Mouse (Mus musculus): ENCODE data around the gene Lipa. TPM values are rescaled to one million over a fixed set of nuclear protein-coding genes. Genes with fewer than 3 reads are reported as not detected.

Lipa gene
- polyA plus RNA-seq, 1 experiment = 17.8 TPM

- peaks cover 7% of the 10 kb centered on the region; the same call in 1 of the 2 replicates for H3K4me1 ChIP-seq (ENCODE audit: control insufficient read depth, insufficient read depth, low read length)
- peak overlapping the region; percentile 81 for H3K27ac ChIP-seq (ENCODE audit: insufficient read depth, low read length)
- peak overlapping the region; percentile 79 for H3K4me3 ChIP-seq (ENCODE audit: insufficient read depth, low read length)
- no peak for TF ChIP-seq POLR2A (IDR thresholded peaks at IDR 0.05; ENCODE audit: extremely low read depth, insufficient read depth, low read length)
- TF ChIP-seq CTCF (IDR thresholded peaks at IDR 0.05; ENCODE audit: extremely low read depth, insufficient read depth, low read length) = no peak
These were observed 852 bp downstream of the Lipa start for GRCm38 (mm10) chr19:34526321-34526923.

- H3K4me3 ChIP-seq (ENCODE audit: insufficient read depth, low read length) = no peak overlapping the region
- no peak overlapping the region for H3K27ac ChIP-seq (ENCODE audit: insufficient read depth, low read length)
- TF ChIP-seq CTCF (IDR thresholded peaks at IDR 0.05; ENCODE audit: extremely low read depth, insufficient read depth, low read length) = no peak
- TF ChIP-seq POLR2A (IDR thresholded peaks at IDR 0.05; ENCODE audit: extremely low read depth, insufficient read depth, low read length) = no peak
- H3K4me1 ChIP-seq (ENCODE audit: control insufficient read depth, insufficient read depth, low read length) = peaks cover 7% of the 10 kb centered on the region; the same call in 1 of the 2 replicates
These were observed 2.6 kb downstream of the Lipa start for GRCm38 (mm10) chr19:34524646-34525045.

- Histone ChIP-seq H3K4me3 (ENCODE audit: insufficient read depth, low read length) (no peak overlapping the region), H3K4me1 (ENCODE audit: control insufficient read depth, insufficient read depth, low read length) (peaks cover 7% of the 10 kb centered on the region; the same call in 1 of the 2 replicates), H3K27ac (ENCODE audit: insufficient read depth, low read length) (peak overlapping the region; percentile 86; the same call in 1 of the 2 replicates)
- no peak for TF ChIP-seq CTCF (IDR thresholded peaks at IDR 0.05; ENCODE audit: extremely low read depth, insufficient read depth, low read length)
- no peak for TF ChIP-seq POLR2A (IDR thresholded peaks at IDR 0.05; ENCODE audit: extremely low read depth, insufficient read depth, low read length)
These were observed 4.1 kb downstream of the Lipa start for GRCm38 (mm10) chr19:34523106-34523725.

GRCm38 (mm10) chr19:34521978-34522377, 5.3 kb downstream of the Lipa start:
- Histone ChIP-seq H3K27ac (ENCODE audit: insufficient read depth, low read length) (no peak overlapping the region), H3K4me1 (ENCODE audit: control insufficient read depth, insufficient read depth, low read length) (peaks cover 7% of the 10 kb centered on the region; the same call in 1 of the 2 replicates), H3K4me3 (ENCODE audit: insufficient read depth, low read length) (no peak overlapping the region)
- TF ChIP-seq CTCF (IDR thresholded peaks at IDR 0.05; ENCODE audit: extremely low read depth, insufficient read depth, low read length) (no peak), POLR2A (IDR thresholded peaks at IDR 0.05; ENCODE audit: extremely low read depth, insufficient read depth, low read length) (no peak)

DNA sequence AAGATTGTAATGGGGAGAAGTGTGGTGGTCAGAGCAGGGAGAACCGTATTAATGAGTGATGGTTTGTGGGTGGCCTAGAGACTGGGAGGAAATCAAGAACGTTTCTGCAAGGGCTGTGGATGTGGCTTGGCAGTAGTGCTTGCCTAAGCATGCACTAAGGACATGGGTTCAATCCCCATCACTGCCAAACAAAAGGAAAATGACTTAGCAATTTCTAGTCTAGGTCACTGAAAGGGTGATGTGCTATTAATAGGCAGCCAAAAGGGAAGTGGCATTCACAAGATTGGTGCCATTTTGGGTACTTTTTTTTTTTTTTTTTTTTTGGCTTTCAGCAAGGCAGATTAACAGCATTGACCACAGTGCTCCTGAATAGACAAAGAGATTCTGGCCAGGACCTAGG, 5.9 kb downstream of the Lipa start:
- TF ChIP-seq POLR2A (IDR thresholded peaks at IDR 0.05; ENCODE audit: extremely low read depth, insufficient read depth, low read length) = no peak
- TF ChIP-seq CTCF (IDR thresholded peaks at IDR 0.05; ENCODE audit: extremely low read depth, insufficient read depth, low read length) = no peak
- H3K4me3 ChIP-seq (ENCODE audit: insufficient read depth, low read length) = no peak overlapping the region

DNA sequence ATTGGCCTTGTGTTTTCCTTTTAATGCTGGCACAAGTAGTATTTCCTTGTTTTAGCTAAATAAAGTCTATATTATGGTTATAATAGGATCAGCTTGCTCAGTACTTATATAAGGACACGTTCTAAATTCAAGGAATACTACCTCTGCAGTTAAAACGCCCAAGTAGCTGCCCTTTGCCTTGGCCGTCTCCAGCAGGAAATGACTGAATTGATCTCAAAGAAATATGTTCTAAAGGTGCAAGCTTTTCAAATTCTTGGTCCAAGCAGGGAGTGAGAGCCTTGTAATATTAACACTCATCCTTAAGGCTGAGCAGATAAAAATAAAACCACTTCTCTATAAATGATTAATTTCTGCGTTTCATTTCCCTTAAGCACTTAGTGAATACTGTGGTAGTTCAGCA, 7.2 kb downstream of the Lipa start:
- H3K4me1 ChIP-seq (ENCODE audit: control insufficient read depth, insufficient read depth, low read length) = peaks cover 2% of the 10 kb centered on the region; the same call in 1 of the 2 replicates
- no peak overlapping the region for H3K27ac ChIP-seq (ENCODE audit: insufficient read depth, low read length)
- no peak overlapping the region for H3K4me3 ChIP-seq (ENCODE audit: insufficient read depth, low read length)
- TF ChIP-seq CTCF (IDR thresholded peaks at IDR 0.05; ENCODE audit: extremely low read depth, insufficient read depth, low read length) (no peak), POLR2A (IDR thresholded peaks at IDR 0.05; ENCODE audit: extremely low read depth, insufficient read depth, low read length) (no peak)

More for the DNA sequence above, 5.9 kb downstream of the Lipa start:
- peaks cover 6% of the 10 kb centered on the region; the same call in 1 of the 2 replicates for H3K4me1 ChIP-seq (ENCODE audit: control insufficient read depth, insufficient read depth, low read length)
- H3K27ac ChIP-seq (ENCODE audit: insufficient read depth, low read length) = no peak overlapping the region

DNA sequence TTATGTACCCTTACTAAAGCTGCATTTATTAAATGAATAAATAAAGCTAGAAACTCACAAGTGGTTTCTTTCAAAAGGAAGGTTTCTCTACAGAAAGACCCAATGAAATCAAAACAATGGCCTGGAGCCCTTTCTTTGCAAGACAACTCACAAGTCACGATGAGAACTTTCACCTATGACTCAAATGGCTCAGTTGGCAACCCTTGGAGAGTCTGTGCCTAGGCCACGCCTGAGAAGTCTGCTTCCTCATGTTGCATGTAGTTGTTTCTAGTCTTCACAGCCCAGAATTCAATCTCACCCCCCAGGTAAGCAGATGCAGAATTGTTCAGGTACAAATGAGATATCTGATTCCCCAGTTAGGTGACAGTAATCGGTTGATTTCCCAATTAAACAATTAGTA, 7.6 kb downstream of the Lipa start:
- Histone ChIP-seq H3K4me3 (ENCODE audit: insufficient read depth, low read length) (no peak overlapping the region), H3K4me1 (ENCODE audit: control insufficient read depth, insufficient read depth, low read length) (peaks cover 2% of the 10 kb centered on the region; the same call in 1 of the 2 replicates), H3K27ac (ENCODE audit: insufficient read depth, low read length) (no peak overlapping the region)
- TF ChIP-seq POLR2A (IDR thresholded peaks at IDR 0.05; ENCODE audit: extremely low read depth, insufficient read depth, low read length) (no peak), CTCF (IDR thresholded peaks at IDR 0.05; ENCODE audit: extremely low read depth, insufficient read depth, low read length) (no peak)

- no peak overlapping the region for H3K27ac ChIP-seq (ENCODE audit: insufficient read depth, low read length)
- TF ChIP-seq POLR2A (IDR thresholded peaks at IDR 0.05; ENCODE audit: extremely low read depth, insufficient read depth, low read length) = no peak
- no peak for TF ChIP-seq CTCF (IDR thresholded peaks at IDR 0.05; ENCODE audit: extremely low read depth, insufficient read depth, low read length)
- peaks cover 2% of the 10 kb centered on the region; the same call in 1 of the 2 replicates for H3K4me1 ChIP-seq (ENCODE audit: control insufficient read depth, insufficient read depth, low read length)
- no peak overlapping the region for H3K4me3 ChIP-seq (ENCODE audit: insufficient read depth, low read length)
These were observed 8.5 kb downstream of the Lipa start for GRCm38 (mm10) chr19:34518786-34519185.

GRCm38 (mm10) chr19:34517812-34518594, 9.3 kb downstream of the Lipa start:
- Histone ChIP-seq H3K4me1 (ENCODE audit: control insufficient read depth, insufficient read depth, low read length) (peaks cover 2% of the 10 kb centered on the region; the same call in 1 of the 2 replicates), H3K4me3 (ENCODE audit: insufficient read depth, low read length) (no peak overlapping the region), H3K27ac (ENCODE audit: insufficient read depth, low read length) (no peak overlapping the region)
- TF ChIP-seq CTCF (IDR thresholded peaks at IDR 0.05; ENCODE audit: extremely low read depth, insufficient read depth, low read length) = no peak
